Mouse (Mus musculus): ENCODE data around the gene Siah2. TPM values are rescaled to one million over a fixed set of nuclear protein-coding genes. Genes with fewer than 3 reads are reported as not detected.

Siah2 gene
- total and polyA plus RNA-seq, 3 experiments, result 7.5 to 10.0 (median 9.4) TPM

DNA sequence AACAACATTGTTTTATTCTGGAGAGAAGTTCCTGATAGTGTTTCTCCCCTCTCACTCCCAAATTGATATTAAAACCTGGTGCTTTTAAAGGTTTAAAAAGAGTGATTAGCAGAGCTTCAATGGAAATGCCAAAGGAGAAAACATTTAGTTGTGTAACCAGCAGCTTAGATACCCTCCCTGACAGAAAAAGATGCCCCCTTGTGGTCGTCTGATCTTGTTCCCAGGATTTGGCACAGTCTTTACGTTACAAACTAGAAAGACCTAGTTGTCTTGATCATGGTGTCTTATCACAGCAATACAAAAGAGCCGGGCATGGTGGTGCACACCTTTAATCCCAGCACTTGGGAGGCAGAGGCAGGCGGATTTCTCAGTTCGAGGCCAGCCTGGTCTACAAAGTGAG lies 38.3 kb downstream of the Siah2 start:
- Histone ChIP-seq H3K36me3 (replicated peaks) (no peaks in the 10 kb centered on the region), H3K27me3 (ENCODE audit: insufficient read depth, low read length) (peaks cover 8% of the 10 kb centered on the region), H3K4me1 (ENCODE audit: insufficient read depth, low read depth, low read length) (peaks cover 3% of the 10 kb centered on the region), H3K9me3 (replicated peaks) (no peaks in the 10 kb centered on the region), H3K4me3 (ENCODE audit: low read depth, low read length) (no peak overlapping the region)
- TF ChIP-seq TAL1 (conservative IDR thresholded peaks at IDR 0.05; ENCODE audit: low read depth, low read length) (no peak), CTCF (IDR thresholded peaks at IDR 0.05; ENCODE audit: low read depth, low read length) (no peak), POLR2AphosphoS5 (IDR thresholded peaks at IDR 0.05; ENCODE audit: insufficient replicate concordance, low read depth, low read length) (no peak), GATA1 (IDR thresholded peaks at IDR 0.05; ENCODE audit: borderline replicate concordance, low read length) (no peak), GATA2 (IDR thresholded peaks at IDR 0.05; ENCODE audit: borderline replicate concordance, low read depth, low read length) (no peak)
- no peak for DNase-seq (ENCODE audit: low spot score)
- ATAC-seq (ENCODE audit: extremely low read depth, insufficient number of reproducible peaks, low FRiP score, poor library complexity, severe bottlenecking), result no peak

DNA sequence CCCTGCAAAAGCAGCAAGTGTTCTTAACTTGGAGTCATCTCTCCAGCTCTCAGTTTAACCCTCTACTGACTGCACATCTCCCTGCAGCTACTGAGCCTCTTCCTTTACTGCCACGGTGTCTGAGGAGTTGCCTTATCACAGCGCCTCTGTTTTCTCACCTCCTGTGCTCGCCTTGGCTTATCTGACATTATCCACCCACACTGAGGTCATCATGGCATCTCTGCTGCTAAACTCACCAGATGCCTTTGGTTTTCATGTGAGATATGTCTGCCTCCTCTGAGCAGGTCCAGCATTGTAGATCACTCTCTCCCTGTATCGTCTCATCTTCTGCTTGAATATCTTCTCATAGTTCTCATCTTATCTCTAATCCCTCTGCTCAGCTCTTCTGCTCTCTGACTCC lies 41.9 kb downstream of the Siah2 start:
- DNase-seq (ENCODE audit: low spot score), result no peak
- H3K4me1 ChIP-seq (ENCODE audit: insufficient read depth, low read depth, low read length), result no peaks in the 10 kb centered on the region
- no peak for TF ChIP-seq GATA2 (IDR thresholded peaks at IDR 0.05; ENCODE audit: borderline replicate concordance, low read depth, low read length)
- no peak for TF ChIP-seq GATA1 (IDR thresholded peaks at IDR 0.05; ENCODE audit: borderline replicate concordance, low read length)
- no peak for TF ChIP-seq CTCF (IDR thresholded peaks at IDR 0.05; ENCODE audit: low read depth, low read length)
- TF ChIP-seq POLR2AphosphoS5 (IDR thresholded peaks at IDR 0.05; ENCODE audit: insufficient replicate concordance, low read depth, low read length), result no peak
- TF ChIP-seq TAL1 (conservative IDR thresholded peaks at IDR 0.05; ENCODE audit: low read depth, low read length), result no peak
- H3K36me3 ChIP-seq (replicated peaks), result no peaks in the 10 kb centered on the region
- H3K9me3 ChIP-seq (replicated peaks), result no peaks in the 10 kb centered on the region
- no peak for ATAC-seq (ENCODE audit: extremely low read depth, insufficient number of reproducible peaks, low FRiP score, poor library complexity, severe bottlenecking)
- H3K4me3 ChIP-seq (ENCODE audit: low read depth, low read length), result no peak overlapping the region
- peaks cover 5% of the 10 kb centered on the region for H3K27me3 ChIP-seq (ENCODE audit: insufficient read depth, low read length)

DNA sequence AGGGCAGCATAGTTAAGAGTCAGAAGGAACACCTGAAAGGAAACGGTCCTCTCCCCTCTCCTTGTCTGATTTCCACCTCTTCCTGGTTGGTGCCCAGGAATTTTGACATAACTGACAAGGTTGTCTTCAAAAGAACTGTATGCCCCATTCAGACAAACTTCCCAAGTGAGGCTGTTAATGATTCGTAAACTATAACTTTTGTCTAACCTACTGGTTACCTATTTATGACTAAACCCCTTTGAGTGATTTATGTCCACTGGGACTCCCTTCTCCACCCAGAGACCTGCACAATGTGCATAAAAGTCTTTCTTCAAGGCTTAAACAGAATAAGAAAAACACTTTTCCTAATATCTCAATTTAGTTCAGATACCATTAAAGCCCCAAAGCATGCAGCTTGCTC lies 45.0 kb downstream of the Siah2 start:
- TF ChIP-seq GATA2 (IDR thresholded peaks at IDR 0.05; ENCODE audit: borderline replicate concordance, low read depth, low read length) (no peak), GATA1 (IDR thresholded peaks at IDR 0.05; ENCODE audit: borderline replicate concordance, low read length) (no peak), POLR2AphosphoS5 (IDR thresholded peaks at IDR 0.05; ENCODE audit: insufficient replicate concordance, low read depth, low read length) (no peak), CTCF (IDR thresholded peaks at IDR 0.05; ENCODE audit: low read depth, low read length) (no peak), TAL1 (conservative IDR thresholded peaks at IDR 0.05; ENCODE audit: low read depth, low read length) (no peak)
- no peaks in the 10 kb centered on the region for H3K4me1 ChIP-seq (ENCODE audit: insufficient read depth, low read depth, low read length)
- no peak overlapping the region for H3K4me3 ChIP-seq (ENCODE audit: low read depth, low read length)
- ATAC-seq (ENCODE audit: extremely low read depth, insufficient number of reproducible peaks, low FRiP score, poor library complexity, severe bottlenecking), result no peak
- peaks cover 5% of the 10 kb centered on the region for H3K27me3 ChIP-seq (ENCODE audit: insufficient read depth, low read length)
- H3K36me3 ChIP-seq (replicated peaks), result no peaks in the 10 kb centered on the region
- no peaks in the 10 kb centered on the region for H3K9me3 ChIP-seq (replicated peaks)
- no peak for DNase-seq (ENCODE audit: low spot score)

DNA sequence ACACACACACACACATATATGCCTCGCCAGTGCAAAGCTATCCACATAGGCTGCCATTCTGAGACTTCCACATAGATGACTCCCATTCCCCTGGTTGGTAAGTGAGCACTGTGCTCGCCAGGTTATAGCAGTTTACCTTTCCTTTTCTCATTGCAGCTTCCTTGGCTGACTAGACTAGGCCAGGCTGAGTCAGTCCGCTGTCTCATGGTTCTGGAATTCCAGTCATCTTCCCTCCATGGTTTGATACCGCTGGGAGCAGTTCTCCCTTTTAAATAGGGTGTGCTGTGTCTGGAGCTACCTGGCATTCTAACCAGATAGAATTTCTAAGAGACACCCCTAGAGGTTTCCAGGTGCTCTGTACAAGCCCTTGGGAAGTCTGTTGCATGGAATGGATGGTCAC lies 46.0 kb downstream of the Siah2 start:
- Histone ChIP-seq H3K4me1 (ENCODE audit: insufficient read depth, low read depth, low read length) (no peaks in the 10 kb centered on the region), H3K4me3 (ENCODE audit: low read depth, low read length) (no peak overlapping the region), H3K9me3 (replicated peaks) (no peaks in the 10 kb centered on the region), H3K27me3 (ENCODE audit: insufficient read depth, low read length) (no peaks in the 10 kb centered on the region; the same call in none of the 2 replicates), H3K36me3 (replicated peaks) (no peaks in the 10 kb centered on the region)
- no peak for TF ChIP-seq TAL1 (conservative IDR thresholded peaks at IDR 0.05; ENCODE audit: low read depth, low read length)
- TF ChIP-seq GATA1 (IDR thresholded peaks at IDR 0.05; ENCODE audit: borderline replicate concordance, low read length), result no peak
- no peak for TF ChIP-seq CTCF (IDR thresholded peaks at IDR 0.05; ENCODE audit: low read depth, low read length)
- TF ChIP-seq GATA2 (IDR thresholded peaks at IDR 0.05; ENCODE audit: borderline replicate concordance, low read depth, low read length), result no peak
- TF ChIP-seq POLR2AphosphoS5 (IDR thresholded peaks at IDR 0.05; ENCODE audit: insufficient replicate concordance, low read depth, low read length), result no peak
- ATAC-seq (ENCODE audit: extremely low read depth, insufficient number of reproducible peaks, low FRiP score, poor library complexity, severe bottlenecking) (no peak), DNase-seq (ENCODE audit: low spot score) (no peak)

DNA sequence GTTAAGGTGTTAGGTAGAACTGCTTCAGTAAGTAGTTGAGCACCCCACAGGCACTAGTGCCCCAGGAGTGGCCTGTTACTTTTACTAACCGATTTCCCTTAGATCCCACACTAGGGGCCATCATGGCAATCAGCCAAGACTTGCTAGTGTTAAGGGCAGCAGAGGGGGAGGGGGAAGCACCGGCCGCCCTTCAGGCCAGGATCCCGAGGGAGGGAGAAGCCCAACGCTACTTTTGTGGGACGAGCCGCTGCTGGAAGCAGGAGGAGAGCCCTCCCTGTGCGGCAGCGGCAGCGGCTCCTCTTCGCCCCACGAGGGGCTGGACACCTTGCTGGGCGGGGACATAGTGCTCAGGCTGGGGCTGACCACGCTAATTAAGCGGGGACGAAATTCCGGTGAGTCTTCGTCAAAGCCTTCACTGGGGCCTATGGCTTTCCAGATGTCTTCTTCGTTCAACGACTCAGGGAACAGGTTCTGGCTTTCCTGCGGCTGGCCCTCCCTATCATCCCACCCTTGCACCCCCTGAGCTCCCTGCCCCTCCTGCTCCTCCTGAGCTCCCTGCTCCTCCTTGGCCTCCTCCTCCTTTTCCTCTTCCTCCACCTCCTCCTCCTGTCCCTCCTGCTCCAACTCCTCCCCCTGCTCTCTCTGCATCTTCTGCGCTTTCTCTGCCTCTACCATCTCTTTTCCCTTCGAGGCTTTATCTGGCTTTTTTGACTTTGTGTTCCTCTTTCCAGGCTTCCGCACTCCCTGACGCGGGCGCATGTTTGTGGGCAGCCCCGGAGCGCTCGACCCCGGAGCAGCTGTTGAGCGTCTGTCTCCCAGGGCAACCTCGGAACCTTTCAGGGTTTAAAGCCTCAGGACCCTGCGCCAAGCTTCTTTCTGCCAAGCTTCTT lies 55.5 kb downstream of the Siah2 start, which contains the start of gene Erich6:
TSS of gene Erich6 (minus strand) at position 802 of the 890 bp plus-strand sequence.
- H3K4me3 ChIP-seq (ENCODE audit: low read depth, low read length), result no peak within 1 kb of the TSS
- DNase-seq (ENCODE audit: low spot score) (no peak), ATAC-seq (ENCODE audit: extremely low read depth, insufficient number of reproducible peaks, low FRiP score, poor library complexity, severe bottlenecking) (no peak)
- TF ChIP-seq GATA2 (IDR thresholded peaks at IDR 0.05; ENCODE audit: borderline replicate concordance, low read depth, low read length) (no peak), POLR2AphosphoS5 (IDR thresholded peaks at IDR 0.05; ENCODE audit: insufficient replicate concordance, low read depth, low read length) (no peak), GATA1 (IDR thresholded peaks at IDR 0.05; ENCODE audit: borderline replicate concordance, low read length) (no peak), TAL1 (conservative IDR thresholded peaks at IDR 0.05; ENCODE audit: low read depth, low read length) (no peak), CTCF (IDR thresholded peaks at IDR 0.05; ENCODE audit: low read depth, low read length) (no peak)
- H3K9me3 ChIP-seq (replicated peaks), result no peaks in the 10 kb centered on the region
- H3K27me3 ChIP-seq (ENCODE audit: insufficient read depth, low read length), result peaks cover 15% of the 10 kb centered on the region
- no peaks in the 10 kb centered on the region for H3K4me1 ChIP-seq (ENCODE audit: insufficient read depth, low read depth, low read length)
- H3K36me3 ChIP-seq (replicated peaks), result no peaks in the 10 kb centered on the region

DNA sequence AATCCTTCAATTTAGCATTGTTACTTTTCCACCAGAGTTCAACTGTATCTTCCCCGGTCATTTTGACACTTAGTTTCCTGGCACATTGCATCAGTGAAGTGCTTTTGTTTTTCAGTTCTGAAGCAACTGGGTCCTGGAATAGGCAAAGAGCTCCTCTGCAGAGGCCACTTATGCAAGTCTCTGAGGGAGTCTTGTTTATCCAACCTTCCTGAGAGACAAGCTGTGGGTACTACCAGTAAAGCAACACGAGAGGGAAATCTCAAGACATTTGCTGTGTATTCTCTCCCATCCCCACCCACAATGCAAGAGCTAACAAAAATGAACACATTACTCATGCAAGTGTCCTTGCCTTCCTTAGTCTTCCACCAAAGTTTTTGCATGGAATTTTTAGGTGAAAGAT lies 60.5 kb downstream of the Siah2 start:
- no peaks in the 10 kb centered on the region for H3K9me3 ChIP-seq (replicated peaks)
- no peak for TF ChIP-seq TAL1 (conservative IDR thresholded peaks at IDR 0.05; ENCODE audit: low read depth, low read length)
- TF ChIP-seq CTCF (IDR thresholded peaks at IDR 0.05; ENCODE audit: low read depth, low read length), result no peak
- no peak for TF ChIP-seq GATA2 (IDR thresholded peaks at IDR 0.05; ENCODE audit: borderline replicate concordance, low read depth, low read length)
- no peak for TF ChIP-seq GATA1 (IDR thresholded peaks at IDR 0.05; ENCODE audit: borderline replicate concordance, low read length)
- TF ChIP-seq POLR2AphosphoS5 (IDR thresholded peaks at IDR 0.05; ENCODE audit: insufficient replicate concordance, low read depth, low read length), result no peak
- H3K4me1 ChIP-seq (ENCODE audit: insufficient read depth, low read depth, low read length), result no peaks in the 10 kb centered on the region
- no peaks in the 10 kb centered on the region for H3K36me3 ChIP-seq (replicated peaks)
- ATAC-seq (ENCODE audit: extremely low read depth, insufficient number of reproducible peaks, low FRiP score, poor library complexity, severe bottlenecking) (no peak), DNase-seq (ENCODE audit: low spot score) (no peak)
- H3K4me3 ChIP-seq (ENCODE audit: low read depth, low read length), result no peak overlapping the region
- H3K27me3 ChIP-seq (ENCODE audit: insufficient read depth, low read length), result peaks cover 19% of the 10 kb centered on the region

All from G1E (cell line).